Mouse (Mus musculus): ENCODE data around the gene Hoxb6. TPM values are rescaled to one million over a fixed set of nuclear protein-coding genes. Genes with fewer than 3 reads are reported as not detected.

Gene Hoxb6
- polyA plus RNA-seq, 1 experiment from 2014 or later = not detected

GRCm38 (mm10) chr11:96297968-96298635 is 5.8 kb downstream of the Hoxb6 start:
- H3K4me2 ChIP-seq (ENCODE audit: low read length) = no peak overlapping the region

GRCm38 (mm10) chr11:96298895-96299667 is 6.8 kb downstream of the Hoxb6 start:
- Histone ChIP-seq H3K36me3 (ENCODE audit: control insufficient read depth, insufficient read depth, low read length) (no peaks in the 10 kb centered on the region), H3K27ac (replicated peaks in 1 of 2; ENCODE audit: control insufficient read depth in 1 of 2, insufficient read depth in 1 of 2, low read depth in 2 of 2, low read length in 2 of 2) (no peak overlapping the region), H3K9me3 (ENCODE audit: control insufficient read depth, low read length) (no peaks in the 10 kb centered on the region), H3K27me3 (ENCODE audit: control insufficient read depth, insufficient read depth, low read length) (peaks cover 100% of the 10 kb centered on the region), H3K9ac (ENCODE audit: low read length) (no peak overlapping the region), H3K4me3 (ENCODE audit: control insufficient read depth in 1 of 2, insufficient read depth in 1 of 2, low read depth in 1 of 2, low read length in 2 of 2) (peak overlapping the region in 1 of 2 experiments; percentile 31; a peak in 2 of 4 replicates), H3K4me2 (ENCODE audit: low read length) (peak overlapping the region; percentile 51), H3K4me1 (ENCODE audit: control insufficient read depth in 2 of 2, insufficient read depth in 2 of 2, low read length in 2 of 2) (peaks cover 0 to 2% of the 10 kb centered on the region in 2 experiments; a peak in 1 of 4 replicates)
- 1% methylated on average over 66 of the region's 66 CpGs for WGBS
- ATAC-seq (ENCODE audit: insufficient number of reproducible peaks, insufficient read depth, low FRiP score, low read depth) = no peak

More at GRCm38 (mm10) chr11:96297968-96298635, 5.8 kb downstream of the Hoxb6 start:
- ATAC-seq (ENCODE audit: insufficient number of reproducible peaks, insufficient read depth, low FRiP score, low read depth) = no peak
- Histone ChIP-seq H3K9me3 (ENCODE audit: control insufficient read depth, low read length) (no peaks in the 10 kb centered on the region), H3K27ac (replicated peaks in 1 of 2; ENCODE audit: control insufficient read depth in 1 of 2, insufficient read depth in 1 of 2, low read depth in 2 of 2, low read length in 2 of 2) (no peak overlapping the region), H3K4me1 (ENCODE audit: control insufficient read depth in 2 of 2, insufficient read depth in 2 of 2, low read length in 2 of 2) (peaks cover 0 to 2% of the 10 kb centered on the region in 2 experiments; a peak in 1 of 4 replicates), H3K9ac (ENCODE audit: low read length) (no peak overlapping the region), H3K4me3 (ENCODE audit: control insufficient read depth in 1 of 2, insufficient read depth in 1 of 2, low read depth in 1 of 2, low read length in 2 of 2) (no peak overlapping the region), H3K36me3 (ENCODE audit: control insufficient read depth, insufficient read depth, low read length) (no peaks in the 10 kb centered on the region), H3K27me3 (ENCODE audit: control insufficient read depth, insufficient read depth, low read length) (peaks cover 100% of the 10 kb centered on the region)
- WGBS = 4% methylated on average over 11 of the region's 11 CpGs

GRCm38 (mm10) chr11:96299781-96300180 is 7.5 kb downstream of the Hoxb6 start:
- peaks cover 0 to 2% of the 10 kb centered on the region in 2 experiments; a peak in 1 of 4 replicates for H3K4me1 ChIP-seq (ENCODE audit: control insufficient read depth in 2 of 2, insufficient read depth in 2 of 2, low read length in 2 of 2)
- WGBS = under 1% methylated on average over 9 of the region's 9 CpGs
- no peaks in the 10 kb centered on the region for H3K9me3 ChIP-seq (ENCODE audit: control insufficient read depth, low read length)
- H3K4me3 ChIP-seq (ENCODE audit: control insufficient read depth in 1 of 2, insufficient read depth in 1 of 2, low read depth in 1 of 2, low read length in 2 of 2) = no peak overlapping the region; a peak in 1 of 4 replicates
- H3K4me2 ChIP-seq (ENCODE audit: low read length) = no peak overlapping the region
- H3K27ac ChIP-seq (replicated peaks in 1 of 2; ENCODE audit: control insufficient read depth in 1 of 2, insufficient read depth in 1 of 2, low read depth in 2 of 2, low read length in 2 of 2) = no peak overlapping the region
- ATAC-seq (ENCODE audit: insufficient number of reproducible peaks, insufficient read depth, low FRiP score, low read depth) = no peak
- peaks cover 100% of the 10 kb centered on the region for H3K27me3 ChIP-seq (ENCODE audit: control insufficient read depth, insufficient read depth, low read length)
- no peak overlapping the region for H3K9ac ChIP-seq (ENCODE audit: low read length)
- H3K36me3 ChIP-seq (ENCODE audit: control insufficient read depth, insufficient read depth, low read length) = no peaks in the 10 kb centered on the region

GRCm38 (mm10) chr11:96300354-96301063 is 8.2 kb downstream of the Hoxb6 start:
- Histone ChIP-seq H3K9ac (ENCODE audit: low read length) (no peak overlapping the region), H3K4me1 (ENCODE audit: control insufficient read depth in 2 of 2, insufficient read depth in 2 of 2, low read length in 2 of 2) (peaks cover 0 to 2% of the 10 kb centered on the region in 2 experiments; a peak in 1 of 4 replicates), H3K27me3 (ENCODE audit: control insufficient read depth, insufficient read depth, low read length) (peaks cover 100% of the 10 kb centered on the region), H3K9me3 (ENCODE audit: control insufficient read depth, low read length) (no peaks in the 10 kb centered on the region), H3K36me3 (ENCODE audit: control insufficient read depth, insufficient read depth, low read length) (no peaks in the 10 kb centered on the region), H3K4me2 (ENCODE audit: low read length) (no peak overlapping the region), H3K4me3 (ENCODE audit: control insufficient read depth in 1 of 2, insufficient read depth in 1 of 2, low read depth in 1 of 2, low read length in 2 of 2) (0 out of 4 replicates have a peak overlapping the region, but pooled peaks of 1 of the 2 experiments have one; percentile 8), H3K27ac (replicated peaks in 1 of 2; ENCODE audit: control insufficient read depth in 1 of 2, insufficient read depth in 1 of 2, low read depth in 2 of 2, low read length in 2 of 2) (no peak overlapping the region)
- ATAC-seq (ENCODE audit: insufficient number of reproducible peaks, insufficient read depth, low FRiP score, low read depth) = no peak
- 2% methylated on average over 35 of the region's 35 CpGs for WGBS

GRCm38 (mm10) chr11:96301064-96301431 is 8.8 kb downstream of the Hoxb6 start:
- Histone ChIP-seq H3K27me3 (ENCODE audit: control insufficient read depth, insufficient read depth, low read length) (peaks cover 100% of the 10 kb centered on the region), H3K9ac (ENCODE audit: low read length) (no peak overlapping the region), H3K27ac (replicated peaks in 1 of 2; ENCODE audit: control insufficient read depth in 1 of 2, insufficient read depth in 1 of 2, low read depth in 2 of 2, low read length in 2 of 2) (no peak overlapping the region), H3K4me1 (ENCODE audit: control insufficient read depth in 2 of 2, insufficient read depth in 2 of 2, low read length in 2 of 2) (peaks cover 0 to 2% of the 10 kb centered on the region in 2 experiments; a peak in 1 of 4 replicates), H3K36me3 (ENCODE audit: control insufficient read depth, insufficient read depth, low read length) (no peaks in the 10 kb centered on the region), H3K4me3 (ENCODE audit: control insufficient read depth in 1 of 2, insufficient read depth in 1 of 2, low read depth in 1 of 2, low read length in 2 of 2) (0 out of 4 replicates have a peak overlapping the region, but pooled peaks of 1 of the 2 experiments have one; percentile 8), H3K9me3 (ENCODE audit: control insufficient read depth, low read length) (no peaks in the 10 kb centered on the region), H3K4me2 (ENCODE audit: low read length) (no peak overlapping the region)
- 9% methylated on average over 10 of the region's 10 CpGs for WGBS
- no peak for ATAC-seq (ENCODE audit: insufficient number of reproducible peaks, insufficient read depth, low FRiP score, low read depth)

- H3K4me3 ChIP-seq (ENCODE audit: control insufficient read depth in 1 of 2, insufficient read depth in 1 of 2, low read depth in 1 of 2, low read length in 2 of 2) = no peak overlapping the region
- no peak overlapping the region for H3K27ac ChIP-seq (replicated peaks in 1 of 2; ENCODE audit: control insufficient read depth in 1 of 2, insufficient read depth in 1 of 2, low read depth in 2 of 2, low read length in 2 of 2)
- H3K4me2 ChIP-seq (ENCODE audit: low read length) = no peak overlapping the region
- peaks cover 100% of the 10 kb centered on the region for H3K27me3 ChIP-seq (ENCODE audit: control insufficient read depth, insufficient read depth, low read length)
- no peak overlapping the region for H3K9ac ChIP-seq (ENCODE audit: low read length)
- no peak for ATAC-seq (ENCODE audit: insufficient number of reproducible peaks, insufficient read depth, low FRiP score, low read depth)
- no peaks in the 10 kb centered on the region for H3K9me3 ChIP-seq (ENCODE audit: control insufficient read depth, low read length)
- no peaks in the 10 kb centered on the region for H3K36me3 ChIP-seq (ENCODE audit: control insufficient read depth, insufficient read depth, low read length)
- H3K4me1 ChIP-seq (ENCODE audit: control insufficient read depth in 2 of 2, insufficient read depth in 2 of 2, low read length in 2 of 2) = peaks cover 0 to 2% of the 10 kb centered on the region in 2 experiments; a peak in 1 of 4 replicates
- 4% methylated on average over 15 of the region's 15 CpGs for WGBS
Observed at GRCm38 (mm10) chr11:96301837-96302236, 9.6 kb downstream of the Hoxb6 start.
